Mouse (Mus musculus): Measurements from ENCODE around the gene Dgki. TPM values are rescaled to one million over a fixed set of nuclear protein-coding genes. Genes with fewer than 3 reads are reported as not detected.

Gene Dgki
- polyA plus RNA-seq, 1 experiment from 2014 or later, result 0.14 TPM

DNA sequence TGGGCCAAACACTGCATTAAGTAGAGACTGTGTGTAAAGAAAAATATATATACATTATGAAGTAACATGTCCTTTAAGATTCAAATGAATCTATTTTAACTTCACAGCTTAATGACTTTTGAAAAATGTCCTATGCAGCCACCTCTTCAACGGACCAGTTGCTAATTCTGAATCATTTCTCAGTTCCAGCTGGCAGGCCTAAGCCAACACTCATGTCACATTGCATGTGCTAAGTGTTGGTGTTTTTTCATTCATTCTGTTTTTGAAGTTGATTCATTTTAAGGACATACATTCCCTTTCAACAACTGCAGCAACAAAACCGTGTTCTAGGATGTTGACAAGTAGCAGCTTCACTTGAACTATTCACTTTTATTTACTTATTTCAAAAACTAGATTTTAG, 484.0 kb downstream of the Dgki start:
- DNase-seq (ENCODE audit: low spot score), result no peak

DNA sequence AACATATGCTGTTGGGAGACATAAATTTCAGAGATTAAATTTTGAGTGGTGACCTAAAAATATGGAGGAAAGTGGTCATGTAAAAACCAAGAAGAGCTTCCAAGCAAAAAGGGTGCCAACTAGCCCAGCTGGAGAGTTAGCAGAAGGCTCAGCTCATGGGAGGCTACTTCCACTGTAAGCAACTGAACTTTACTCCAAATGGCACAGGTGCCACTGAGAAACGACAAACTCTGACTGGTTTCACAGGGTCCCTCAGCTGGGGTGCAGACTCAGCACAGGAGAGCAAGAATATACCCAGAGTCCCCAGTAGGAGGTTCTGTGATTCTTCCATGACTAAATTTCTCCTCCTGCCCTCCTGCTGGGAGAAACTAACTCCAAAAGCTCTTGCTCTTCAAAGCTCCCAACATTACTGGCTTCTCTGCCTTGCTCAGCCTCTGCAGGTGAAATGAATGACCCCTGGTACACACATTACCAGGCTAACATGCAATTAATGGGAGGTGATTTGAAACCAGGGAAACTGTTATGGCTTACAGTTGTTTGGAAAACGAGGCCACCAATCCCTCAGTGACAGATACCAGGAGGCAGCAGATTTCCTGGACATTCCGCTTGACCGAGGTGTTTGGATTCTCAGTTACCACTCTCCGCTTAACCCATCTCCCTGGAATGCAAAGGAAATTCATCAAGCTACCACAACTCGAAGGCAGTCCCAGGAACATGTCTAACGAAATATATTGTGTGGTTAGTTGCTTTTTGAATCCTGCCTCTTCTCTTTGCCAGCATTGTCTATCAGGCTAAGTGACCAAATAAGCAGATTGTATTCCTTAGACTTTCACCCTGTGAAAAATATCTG, 487.1 kb downstream of the Dgki start:
- no peak for DNase-seq (ENCODE audit: low spot score)

DNA sequence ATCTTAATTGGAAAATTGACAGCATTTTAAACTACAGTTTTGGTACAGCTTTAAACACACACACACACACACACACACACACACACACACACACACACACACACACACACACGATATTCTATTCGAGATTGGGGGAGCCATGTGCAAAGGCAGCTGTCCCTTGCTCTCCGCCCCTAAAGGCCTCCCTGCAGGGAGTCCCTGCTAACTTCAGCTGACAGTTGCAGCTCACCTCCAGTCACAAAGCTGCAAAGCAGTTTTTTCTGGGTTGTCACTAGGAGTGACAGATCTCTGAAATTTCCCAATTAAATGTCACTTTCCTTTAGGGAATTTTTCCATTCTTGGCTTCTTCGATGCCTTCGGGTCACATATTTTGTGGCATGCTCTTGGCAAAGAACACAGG, 489.5 kb downstream of the Dgki start:
- DNase-seq (ENCODE audit: low spot score), result no peak

DNA sequence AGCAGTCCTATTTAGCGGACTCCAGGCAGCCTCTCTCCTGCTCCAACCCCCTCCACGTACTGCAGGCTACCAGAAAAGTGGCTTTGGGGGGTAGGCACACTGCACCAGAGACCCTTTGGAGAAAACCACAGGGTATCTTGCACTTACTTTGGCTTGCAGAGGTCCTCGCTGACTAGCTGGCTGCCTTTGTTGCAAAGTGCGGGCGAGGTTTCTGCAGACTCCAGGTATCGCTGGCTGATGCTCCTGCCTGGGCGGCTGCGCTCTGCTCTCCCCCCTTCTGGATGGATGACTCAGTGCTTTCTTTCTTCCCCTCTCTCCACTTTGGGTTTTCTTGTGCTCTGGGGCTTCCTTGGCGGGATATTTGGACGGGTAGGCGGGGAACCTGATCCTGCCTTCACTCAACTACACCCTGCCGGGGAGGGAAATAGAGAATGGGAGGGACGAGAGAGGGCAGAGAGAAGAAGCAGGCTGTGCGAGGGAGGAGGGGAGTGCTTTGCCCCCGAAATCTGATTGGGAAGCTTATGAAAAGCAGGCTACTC, 490.2 kb downstream of the Dgki start, which contains the start of gene Ptn:
Gene Ptn (minus strand): TSS at position 474 of the 539 bp plus-strand sequence.
- no peak for DNase-seq (ENCODE audit: low spot score)

DNA sequence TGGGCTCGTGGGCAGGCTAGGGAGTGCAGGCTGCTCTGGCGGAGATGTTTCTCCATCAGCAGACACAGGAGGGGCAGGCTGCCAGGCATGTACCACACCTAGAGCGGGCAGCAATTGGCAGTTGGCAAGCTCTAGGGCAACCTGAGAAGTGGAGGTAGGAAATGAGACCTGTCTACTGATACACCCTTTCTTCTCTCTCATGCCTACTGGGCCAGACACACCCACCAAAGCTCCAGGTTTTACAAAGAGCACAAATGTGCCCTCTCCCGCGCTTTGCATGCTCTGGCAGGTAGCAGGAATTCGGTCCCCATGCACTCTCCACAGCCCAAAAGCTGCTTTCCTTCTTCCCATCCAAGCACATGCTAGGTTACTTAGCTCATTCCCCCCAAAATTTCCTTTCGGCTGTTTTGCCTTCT, 490.7 kb downstream of the Dgki start:
- DNase-seq (ENCODE audit: low spot score), result no peak

DNA sequence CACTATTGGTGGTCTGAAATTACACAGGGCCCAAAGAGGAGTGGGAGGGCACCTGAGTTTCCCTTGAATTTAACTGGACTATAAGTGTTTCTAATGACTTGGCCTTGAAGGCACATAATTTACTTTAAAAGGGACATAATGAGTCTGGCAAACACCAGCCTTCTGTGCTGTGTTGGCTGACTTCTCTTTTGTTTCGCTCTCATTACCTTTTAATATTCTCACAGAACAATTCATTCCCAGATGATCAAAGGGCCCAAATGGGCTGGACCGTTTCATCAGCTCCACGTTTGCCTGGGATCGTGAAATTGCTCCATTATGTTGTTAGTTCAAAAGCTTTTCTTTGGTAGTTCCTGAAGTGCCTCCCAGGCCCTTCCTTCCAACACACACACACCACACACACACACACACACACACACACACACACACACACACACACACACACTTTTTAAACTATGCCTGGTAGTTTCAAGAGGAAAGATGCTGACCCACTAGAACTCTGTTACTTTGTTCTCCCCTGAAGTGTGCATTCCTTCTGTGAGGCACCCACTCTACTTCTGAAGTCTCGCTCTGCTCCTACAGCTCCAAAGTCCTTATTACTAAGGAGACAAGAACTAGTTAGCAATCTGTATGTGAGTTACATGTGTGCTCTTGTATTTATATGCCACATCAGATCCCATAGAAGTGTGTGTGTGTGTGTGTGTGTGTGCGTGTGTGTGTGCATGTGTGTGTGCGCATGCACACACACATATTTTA, 491.5 kb downstream of the Dgki start:
- DNase-seq (ENCODE audit: low spot score), result no peak

DNA sequence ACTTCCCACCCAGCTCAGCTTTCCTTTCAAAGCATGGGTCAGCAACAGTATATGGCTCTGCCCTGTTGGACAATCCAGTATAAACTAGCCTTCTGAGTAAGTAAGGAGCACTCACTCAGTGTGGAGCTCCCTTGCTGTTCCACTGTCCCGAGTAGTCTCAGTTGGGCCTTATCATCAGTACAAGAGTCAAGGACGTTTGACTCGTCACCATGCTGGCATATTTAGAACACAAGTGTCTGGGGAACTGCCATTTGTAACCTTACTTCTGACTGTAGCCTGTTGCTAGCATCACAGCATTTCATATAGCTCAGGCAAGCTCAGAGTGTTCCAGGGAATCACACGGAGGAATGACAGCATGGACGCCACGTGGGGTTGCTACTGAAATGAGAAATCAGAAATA, 493.1 kb downstream of the Dgki start:
- no peak for DNase-seq (ENCODE audit: low spot score)

DNA sequence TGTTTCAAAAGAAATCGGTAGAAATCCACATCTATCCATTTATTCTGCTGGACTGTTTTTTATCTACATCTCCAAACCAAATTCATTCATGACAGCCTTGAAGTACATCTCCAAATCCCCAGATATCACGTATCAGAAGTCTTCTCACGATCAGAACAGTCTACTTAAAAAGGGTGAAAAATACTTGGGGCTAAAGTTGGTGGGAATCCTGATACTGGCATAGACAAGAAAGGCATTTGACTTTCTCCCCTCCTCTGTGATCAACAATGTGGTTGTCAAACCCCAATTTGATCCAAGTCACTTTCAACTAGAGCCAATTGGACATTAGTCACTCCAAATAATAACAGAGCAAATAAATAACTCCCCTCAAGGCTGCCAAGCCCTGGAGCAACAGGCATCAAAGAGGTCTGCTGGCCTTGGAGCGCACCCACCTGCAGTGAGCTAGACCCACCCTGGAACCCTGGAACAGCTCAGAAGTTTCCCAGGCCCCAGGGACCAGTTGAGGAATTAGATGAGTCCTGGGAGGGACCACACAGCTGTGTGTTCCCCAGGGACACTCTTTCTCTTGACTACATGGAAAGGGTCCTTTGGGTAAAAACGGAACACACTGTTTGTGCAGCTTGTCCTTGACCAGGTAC, 499.6 kb downstream of the Dgki start:
- DNase-seq (ENCODE audit: low spot score), result no peak

DNA sequence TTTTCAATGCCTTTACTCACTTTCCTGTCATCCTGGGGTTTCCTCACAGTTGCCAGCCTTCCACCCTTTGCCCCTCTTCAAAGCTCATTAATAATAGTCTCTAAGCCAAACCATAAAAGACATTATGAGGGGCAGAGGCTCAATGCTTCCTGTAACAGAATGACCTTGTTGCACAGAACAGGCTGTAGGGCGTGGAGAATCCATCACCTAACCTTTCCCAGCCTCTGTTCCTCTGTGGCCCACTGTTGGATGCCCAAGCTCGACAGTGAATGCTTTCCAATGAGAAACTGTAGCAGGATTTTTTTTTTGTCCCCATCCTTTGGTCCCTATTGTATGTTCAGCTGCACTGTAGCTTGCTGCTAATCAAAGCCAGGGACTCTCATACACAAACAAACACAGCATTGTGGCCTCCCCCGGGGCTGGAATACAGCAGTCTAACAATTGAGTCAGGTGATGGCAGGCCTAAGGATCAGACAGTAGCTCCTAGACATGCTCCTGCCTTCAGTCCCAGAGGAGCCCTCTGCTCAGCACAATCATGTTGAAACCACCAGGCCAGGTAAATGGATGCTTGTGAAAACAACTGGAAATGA, 502.8 kb downstream of the Dgki start:
- no peak for DNase-seq (ENCODE audit: low spot score)

Other genes with a start within 250 kb of the Dgki start
- gene Creb3l2, start 142.0 kb upstream of the Dgki start, polyA plus RNA-seq (2015; fragmentation: Nextera tagmentation; extraction: Ambion mirVana), result 6.2 and 6.6 TPM in 2 replicates
- gene Akr1d1, start 230.0 kb upstream of the Dgki start, polyA plus RNA-seq (2015; fragmentation: Nextera tagmentation; extraction: Ambion mirVana), result not detected in 2 replicates